Mouse (Mus musculus) hindbrain, embryonic 14.5 days (tissue): ENCODE measurements around the gene Gm20517. TPM values are rescaled to one million over a fixed set of nuclear protein-coding genes. Genes with fewer than 3 reads are reported as not detected.

Experiments
- ATAC-seq: fragments of 200-750 bp; cut with Nextera tagmentation; 2 replicates; pipeline ENCODE4 v1.8.0; 2017; ENCODE audit warnings: moderate number of reproducible peaks, mild to moderate bottlenecking, moderate TSS enrichment, moderate library complexity; ENCODE audit not compliant: low FRiP score
- DNase-seq: peaks from one replicate; pipeline ENCODE4 v3.0.0-alpha.2; 2015; ENCODE audit warnings: low spot score
- H3K27ac ChIP-seq: fragments of 300-500 bp; sonication (generic); 2 replicates; pipeline ENCODE4 v1.5.1; 2014; ENCODE audit warnings: mild to moderate bottlenecking, moderate library complexity
- H3K27me3 ChIP-seq: fragments of 300-500 bp; sonication (generic); 2 replicates; pipeline ENCODE4 v1.6.1; 2014; ENCODE audit warnings: mild to moderate bottlenecking, low read length, mixed read lengths; ENCODE audit not compliant: control insufficient read depth, insufficient read depth
- H3K36me3 ChIP-seq: fragments of 300-500 bp; sonication (generic); replicated peaks from 2 replicates; pipeline ENCODE4 v1.6.1; 2014; ENCODE audit not compliant: control insufficient read depth, insufficient read depth
- H3K4me1 ChIP-seq: fragments of 300-500 bp; sonication (generic); replicated peaks from 2 replicates; pipeline ENCODE4 v1.6.1; 2014; ENCODE audit warnings: antibody characterized with exemption, low read length, mixed read lengths; ENCODE audit not compliant: control insufficient read depth, insufficient read depth
- H3K4me2 ChIP-seq: fragments of 300-500 bp; sonication (generic); replicated peaks from 2 replicates; pipeline ENCODE4 v1.6.1; 2014; ENCODE audit warnings: mild to moderate bottlenecking, moderate library complexity
- H3K4me3 ChIP-seq: fragments of 300-500 bp; sonication (generic); replicated peaks from 2 replicates; pipeline ENCODE4 v1.5.1; 2014; ENCODE audit warnings: mild to moderate bottlenecking, low read length
- H3K9ac ChIP-seq: fragments of 300-500 bp; sonication (generic); 2 replicates; pipeline ENCODE4 v1.6.1; 2014
- H3K9me3 ChIP-seq: fragments of 300-500 bp; sonication (generic); 2 replicates; pipeline ENCODE4 v1.6.1; 2016; ENCODE audit warnings: low read length; ENCODE audit not compliant: control insufficient read depth
- WGBS: fragments of 180-500 bp; shearing (Covaris S2); extraction: QIAGEN DNeasy Blood & Tissue Kit; methylation state at CpG from one replicate; pipeline ENCODE4 v1.1.7; 2014; 5-methylcytosine and 5-hydroxymethylcytosine counted together
- polyA plus RNA-seq: library from polyadenylated mRNA; unstranded; fragments of >200 nt; fragmentation: Nextera tagmentation; extraction: Ambion mirVana; gene quantifications from 2 replicates; pipeline ENCODE4 v1.2.1, GENCODE M21; 2014

Gene Gm20517
- polyA plus RNA-seq, 1 experiment from 2014 or later, result 3.0 TPM

DNA sequence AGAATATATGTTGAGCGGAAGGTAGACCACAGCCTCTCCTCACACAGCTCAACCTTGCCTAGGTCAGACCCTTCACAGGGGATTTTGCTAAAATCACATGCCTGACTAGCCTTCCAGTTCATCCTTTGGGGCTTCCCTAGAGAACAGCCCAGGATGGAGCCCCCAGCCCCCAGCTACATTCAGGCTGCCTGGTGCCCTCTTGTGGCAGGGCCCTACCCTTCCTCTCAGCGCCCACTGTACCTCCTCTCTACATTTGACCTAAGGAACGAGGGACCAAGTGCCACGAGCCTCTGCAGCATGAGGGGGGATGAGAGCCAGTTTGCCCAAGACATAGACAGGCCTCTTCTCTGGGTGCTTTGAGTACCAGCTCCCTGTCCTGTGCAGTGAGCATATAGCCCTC lies 93.3 kb downstream of the Gm20517 start:
- H3K36me3 ChIP-seq, result peaks cover 40% of the 10 kb centered on the region
- no peak overlapping the region for H3K4me2 ChIP-seq
- H3K27me3 ChIP-seq, result no peaks in the 10 kb centered on the region
- no peak overlapping the region for H3K27ac ChIP-seq
- H3K9me3 ChIP-seq, result no peaks in the 10 kb centered on the region
- ATAC-seq (no peak), DNase-seq (no peak)
- no peak overlapping the region for H3K9ac ChIP-seq
- WGBS, result 87% methylated on average over 4 of the region's 4 CpGs
- no peak overlapping the region for H3K4me3 ChIP-seq
- H3K4me1 ChIP-seq, result no peaks in the 10 kb centered on the region

GRCm38 (mm10) chr17:47706196-47706595 lies 94.8 kb downstream of the Gm20517 start:
- Histone ChIP-seq H3K4me1 (no peaks in the 10 kb centered on the region), H3K9ac (no peak overlapping the region), H3K9me3 (no peaks in the 10 kb centered on the region), H3K4me2 (no peak overlapping the region), H3K4me3 (no peak overlapping the region), H3K36me3 (peaks cover 25% of the 10 kb centered on the region), H3K27ac (no peak overlapping the region), H3K27me3 (no peaks in the 10 kb centered on the region)
- 80% methylated on average over 1 of the region's 1 CpGs for WGBS
- ATAC-seq (no peak), DNase-seq (no peak)

GRCm38 (mm10) chr17:47707961-47708360 lies 96.6 kb downstream of the Gm20517 start:
- Histone ChIP-seq H3K4me3 (no peak overlapping the region), H3K27ac (no peak overlapping the region), H3K9ac (no peak overlapping the region), H3K4me2 (no peak overlapping the region), H3K4me1 (no peaks in the 10 kb centered on the region), H3K9me3 (no peaks in the 10 kb centered on the region), H3K36me3 (peaks cover 13% of the 10 kb centered on the region), H3K27me3 (no peaks in the 10 kb centered on the region)
- DNase-seq, result no peak
- WGBS, result 88% methylated on average over 3 of the region's 3 CpGs
- ATAC-seq, result no peak

DNA sequence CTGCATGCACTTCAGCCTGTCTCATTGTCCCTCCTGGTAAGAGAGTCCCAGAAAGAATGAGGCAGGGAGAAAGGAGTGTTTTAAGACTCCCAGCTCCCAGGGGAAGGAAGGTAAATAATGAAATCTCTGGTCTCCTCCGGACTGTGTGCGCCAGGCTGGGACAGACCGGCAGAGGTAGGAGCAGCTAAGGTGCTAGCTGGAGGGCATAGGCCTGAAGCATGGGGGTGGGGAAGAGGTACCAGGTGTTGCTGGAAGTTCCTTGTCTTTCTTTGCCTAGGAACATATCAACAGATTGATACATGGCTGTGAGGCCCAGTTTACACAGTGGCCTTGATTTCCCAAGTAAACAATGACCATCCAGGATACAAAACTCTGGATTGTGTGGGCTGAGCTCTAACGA lies 97.6 kb downstream of the Gm20517 start:
- no peak for DNase-seq
- no peak overlapping the region for H3K4me2 ChIP-seq
- H3K9ac ChIP-seq, result no peak overlapping the region
- no peak overlapping the region for H3K4me3 ChIP-seq
- no peak for ATAC-seq
- 78% methylated on average over 4 of the region's 4 CpGs for WGBS
- no peaks in the 10 kb centered on the region for H3K27me3 ChIP-seq
- no peak overlapping the region for H3K27ac ChIP-seq
- H3K36me3 ChIP-seq, result peaks cover 8% of the 10 kb centered on the region
- H3K9me3 ChIP-seq, result no peaks in the 10 kb centered on the region
- no peaks in the 10 kb centered on the region for H3K4me1 ChIP-seq

DNA sequence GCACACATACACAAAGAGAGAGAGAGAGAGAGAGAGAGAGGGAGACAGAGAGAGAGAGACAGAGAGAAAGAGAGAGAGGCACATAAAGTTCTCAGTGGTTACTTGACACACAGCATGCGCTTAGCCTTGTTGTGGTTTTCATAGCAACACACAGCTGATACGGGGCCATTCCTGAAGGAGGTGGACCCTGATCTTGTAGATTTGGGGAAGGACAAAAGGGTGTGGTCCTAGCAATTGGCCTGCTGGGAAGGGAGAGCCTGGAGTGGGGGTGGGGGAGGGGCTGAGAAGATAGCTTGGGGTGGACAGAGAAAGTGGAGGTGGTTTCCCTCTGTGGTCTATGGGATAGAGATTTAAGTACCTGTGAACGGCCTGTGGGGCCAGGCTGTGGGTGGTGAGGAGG lies 98.6 kb downstream of the Gm20517 start:
- 86% methylated on average over 3 of the region's 3 CpGs for WGBS
- no peaks in the 10 kb centered on the region for H3K36me3 ChIP-seq
- ATAC-seq, result no peak

GRCm38 (mm10) chr17:47711883-47712282 lies 100.5 kb downstream of the Gm20517 start:
- 84% methylated on average over 6 of the region's 6 CpGs for WGBS
- Histone ChIP-seq H3K4me1 (no peaks in the 10 kb centered on the region), H3K36me3 (no peaks in the 10 kb centered on the region), H3K9me3 (no peaks in the 10 kb centered on the region), H3K4me3 (no peak overlapping the region), H3K9ac (no peak overlapping the region), H3K27ac (no peak overlapping the region), H3K4me2 (no peak overlapping the region), H3K27me3 (no peaks in the 10 kb centered on the region)
- no peak for DNase-seq
- no peak for ATAC-seq

More for the DNA sequence above, 98.6 kb downstream of the Gm20517 start:
- no peak overlapping the region for H3K4me2 ChIP-seq
- no peak for DNase-seq
- H3K9ac ChIP-seq, result no peak overlapping the region
- H3K27ac ChIP-seq, result no peak overlapping the region
- H3K9me3 ChIP-seq, result no peaks in the 10 kb centered on the region
- no peaks in the 10 kb centered on the region for H3K27me3 ChIP-seq
- H3K4me3 ChIP-seq, result no peak overlapping the region
- no peaks in the 10 kb centered on the region for H3K4me1 ChIP-seq

DNA sequence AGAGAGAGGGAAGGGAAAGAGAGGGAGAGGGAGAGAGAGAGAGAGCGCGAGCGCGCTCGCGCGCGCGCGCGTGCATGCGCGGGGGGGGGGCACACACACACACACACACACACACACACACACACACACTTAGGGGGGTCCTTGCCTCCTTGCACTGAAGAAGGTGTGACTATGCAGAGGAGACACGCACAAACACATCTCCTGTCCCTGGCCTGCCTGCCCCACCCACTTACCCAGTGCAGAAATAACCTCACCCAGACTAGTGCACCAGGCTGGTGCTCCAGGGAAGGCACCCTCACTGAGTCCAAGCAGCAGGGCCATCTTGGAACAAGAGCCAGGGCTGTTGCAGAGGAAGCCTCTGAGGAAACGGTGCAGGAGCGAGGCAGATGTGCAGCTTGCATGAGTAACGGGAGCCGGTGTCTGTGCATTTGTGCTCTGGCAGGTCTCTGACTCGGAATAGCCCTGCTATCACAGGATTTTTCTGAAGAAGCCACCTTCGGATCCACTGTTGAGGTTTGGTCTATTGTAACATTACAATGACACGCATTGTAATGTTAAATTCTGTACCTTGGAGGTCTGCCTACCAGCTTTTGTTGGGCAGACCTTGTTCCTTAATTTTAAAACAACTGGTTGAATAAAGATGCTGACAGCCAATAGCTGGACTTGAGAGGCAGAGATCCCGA lies 101.6 kb downstream of the Gm20517 start:
- Histone ChIP-seq H3K36me3 (no peaks in the 10 kb centered on the region), H3K27ac (no peak overlapping the region), H3K4me2 (no peak overlapping the region; the same call in 1 of the 2 replicates), H3K4me3 (peak overlapping the region; percentile 8; the same call in 1 of the 2 replicates), H3K9ac (0 out of 2 replicates have a peak overlapping the region, but pooled peaks have one; percentile 36), H3K27me3 (no peaks in the 10 kb centered on the region), H3K4me1 (no peaks in the 10 kb centered on the region), H3K9me3 (no peaks in the 10 kb centered on the region)
- DNase-seq (no peak), ATAC-seq (no peak)
- WGBS, result 47% methylated on average over 20 of the region's 22 CpGs

GRCm38 (mm10) chr17:47715037-47715436 lies 103.6 kb downstream of the Gm20517 start:
- Histone ChIP-seq H3K27ac (no peak overlapping the region), H3K4me2 (no peak overlapping the region), H3K4me3 (no peak overlapping the region), H3K36me3 (no peaks in the 10 kb centered on the region), H3K27me3 (no peaks in the 10 kb centered on the region), H3K9me3 (no peaks in the 10 kb centered on the region), H3K9ac (no peak overlapping the region), H3K4me1 (no peaks in the 10 kb centered on the region)
- DNase-seq, result no peak
- no peak for ATAC-seq
- 67% methylated on average over 3 of the region's 3 CpGs for WGBS

GRCm38 (mm10) chr17:47721183-47721582 lies 109.8 kb downstream of the Gm20517 start:
- no peak overlapping the region for H3K4me2 ChIP-seq
- no peaks in the 10 kb centered on the region for H3K27me3 ChIP-seq
- H3K4me1 ChIP-seq, result no peaks in the 10 kb centered on the region
- no peak overlapping the region for H3K9ac ChIP-seq
- H3K27ac ChIP-seq, result no peak overlapping the region
- 85% methylated on average over 4 of the region's 4 CpGs for WGBS
- ATAC-seq (no peak), DNase-seq (no peak)
- H3K36me3 ChIP-seq, result no peaks in the 10 kb centered on the region
- H3K9me3 ChIP-seq, result no peaks in the 10 kb centered on the region
- H3K4me3 ChIP-seq, result no peak overlapping the region

GRCm38 (mm10) chr17:47726566-47726965 lies 115.2 kb downstream of the Gm20517 start, which contains the start of gene Pgc:
Gene Pgc, plus strand, starts transcription at chr17:47726842.
- H3K36me3 ChIP-seq, result no peaks in the 10 kb centered on the region
- no peak within 1 kb of the TSS for H3K4me3 ChIP-seq
- no peak within 1 kb of the TSS for H3K9ac ChIP-seq
- H3K27ac ChIP-seq, result no peak within 1 kb of the TSS
- no peak within 1 kb of the TSS for H3K4me2 ChIP-seq
- H3K27me3 ChIP-seq, result no peaks in the 10 kb centered on the region
- no peak for DNase-seq
- no peaks in the 10 kb centered on the region for H3K9me3 ChIP-seq
- H3K4me1 ChIP-seq, result no peaks in the 10 kb centered on the region
- no peak for ATAC-seq
- 80% methylated on average over 11 of the region's 11 CpGs for WGBS
